Mouse (Mus musculus) stomach, postnatal 0 days (tissue): ENCODE measurements around the gene Akirin1. TPM values are rescaled to one million over a fixed set of nuclear protein-coding genes. Genes with fewer than 3 reads are reported as not detected.

Experiments
- ATAC-seq: fragments of 200-750 bp; cut with Nextera tagmentation; 2 replicates; pipeline ENCODE4 v1.8.0; 2017; ENCODE audit not compliant: low FRiP score, low TSS enrichment
- DNase-seq: peaks from one replicate; pipeline ENCODE4 v3.0.0-alpha.2; 2016; ENCODE audit warnings: low spot score
- H3K27ac ChIP-seq: fragments of 300-500 bp; sonication (generic); replicated peaks from 2 replicates; pipeline ENCODE4 v1.5.1; 2014; ENCODE audit warnings: mild to moderate bottlenecking, control low read depth
- H3K27me3 ChIP-seq: fragments of 300-500 bp; sonication (generic); 2 replicates; pipeline ENCODE4 v1.6.1; 2014; ENCODE audit warnings: low read length; ENCODE audit not compliant: control insufficient read depth, insufficient read depth
- H3K36me3 ChIP-seq: fragments of 300-500 bp; sonication (generic); 2 replicates; pipeline ENCODE4 v1.6.1; 2014; ENCODE audit warnings: low read length, mixed read lengths; ENCODE audit not compliant: control insufficient read depth, insufficient read depth
- H3K4me1 ChIP-seq: fragments of 300-500 bp; sonication (generic); replicated peaks from 2 replicates; pipeline ENCODE4 v1.6.1; 2014; ENCODE audit warnings: antibody characterized with exemption; ENCODE audit not compliant: control insufficient read depth, insufficient read depth
- H3K4me2 ChIP-seq: fragments of 300-500 bp; sonication (generic); replicated peaks from 2 replicates; pipeline ENCODE4 v1.6.1; 2014; ENCODE audit warnings: low read depth, mild to moderate bottlenecking, control low read depth, moderate library complexity
- H3K4me3 ChIP-seq: fragments of 300-500 bp; sonication (generic); 2 replicates; pipeline ENCODE4 v1.5.1; 2014; ENCODE audit warnings: low read depth, low read length, control low read depth
- H3K9ac ChIP-seq: fragments of 300-500 bp; sonication (generic); 2 replicates; pipeline ENCODE4 v1.6.1; 2014; ENCODE audit warnings: mild to moderate bottlenecking, low read length, control low read depth, mixed read lengths
- H3K9me3 ChIP-seq: fragments of 300-500 bp; sonication (generic); 2 replicates; pipeline ENCODE4 v1.6.1; 2016; ENCODE audit warnings: low read length; ENCODE audit not compliant: control insufficient read depth
- CTCF ChIP-seq: IDR thresholded peaks from 2 replicates; pipeline ENCODE4 v1.5.1; 2016; ENCODE audit warnings: antibody characterized with exemption, low read depth, mild to moderate bottlenecking, moderate library complexity
- EP300 ChIP-seq: optimal IDR thresholded peaks from 2 replicates; pipeline ENCODE3; 2016; ENCODE audit warnings: antibody characterized with exemption
- WGBS: fragments of 180-500 bp; shearing (Covaris S2); extraction: QIAGEN DNeasy Blood & Tissue Kit; methylation state at CpG from one replicate; pipeline ENCODE4 v1.1.7; 2014; 5-methylcytosine and 5-hydroxymethylcytosine counted together
- polyA plus RNA-seq: library from polyadenylated mRNA; unstranded; fragments of >200 nt; fragmentation: Nextera tagmentation; extraction: Ambion mirVana; gene quantifications from 2 replicates; pipeline ENCODE4 v1.2.1, GENCODE M21; 2015

The Akirin1 gene
- polyA plus RNA-seq, 1 experiment from 2014 or later: 42.3 TPM

GRCm38 (mm10) chr4:123749484-123750130, 538 bp downstream of the Akirin1 start:
- no peaks in the 10 kb centered on the region for H3K36me3 ChIP-seq
- H3K27me3 ChIP-seq: no peaks in the 10 kb centered on the region
- H3K4me3 ChIP-seq: peak overlapping the region; percentile 94
- under 1% methylated on average over 55 of the region's 55 CpGs for WGBS
- no peaks in the 10 kb centered on the region for H3K9me3 ChIP-seq
- H3K4me1 ChIP-seq: no peaks in the 10 kb centered on the region
- DNase-seq: no peak
- peak overlapping the region; percentile 93 for H3K27ac ChIP-seq
- TF ChIP-seq EP300: no peak
- TF ChIP-seq CTCF: no peak
- peak overlapping the region; percentile 92 for H3K9ac ChIP-seq
- peak overlapping the region; percentile 95 for H3K4me2 ChIP-seq
- ATAC-seq: peak; percentile 77

GRCm38 (mm10) chr4:123748726-123749415, 1.3 kb downstream of the Akirin1 start:
- no peaks in the 10 kb centered on the region for H3K36me3 ChIP-seq
- no peaks in the 10 kb centered on the region for H3K27me3 ChIP-seq
- H3K27ac ChIP-seq: peak overlapping the region; percentile 93
- 8% methylated on average over 10 of the region's 10 CpGs for WGBS
- ATAC-seq (no peak), DNase-seq (no peak)
- peak overlapping the region; percentile 95 for H3K4me2 ChIP-seq
- no peaks in the 10 kb centered on the region for H3K4me1 ChIP-seq
- H3K4me3 ChIP-seq: peak overlapping the region; percentile 94
- TF ChIP-seq EP300 (no peak), CTCF (0 out of 2 replicates have a peak, but pooled peaks have one; percentile 14)
- H3K9ac ChIP-seq: peak overlapping the region; percentile 92
- H3K9me3 ChIP-seq: no peaks in the 10 kb centered on the region

- Histone ChIP-seq H3K9ac (no peak overlapping the region), H3K27me3 (no peaks in the 10 kb centered on the region), H3K4me3 (no peak overlapping the region), H3K9me3 (no peaks in the 10 kb centered on the region), H3K4me1 (no peaks in the 10 kb centered on the region), H3K27ac (no peak overlapping the region), H3K4me2 (no peak overlapping the region), H3K36me3 (peaks cover 6% of the 10 kb centered on the region; the same call in 1 of the 2 replicates)
- no peak for TF ChIP-seq EP300
- TF ChIP-seq CTCF: peak; percentile 16; the same call in 1 of the 2 replicates
- ATAC-seq: no peak
- no peak for DNase-seq
- 88% methylated on average over 4 of the region's 4 CpGs for WGBS
Measured at GRCm38 (mm10) chr4:123745221-123745775, 4.8 kb downstream of the Akirin1 start.

DNA sequence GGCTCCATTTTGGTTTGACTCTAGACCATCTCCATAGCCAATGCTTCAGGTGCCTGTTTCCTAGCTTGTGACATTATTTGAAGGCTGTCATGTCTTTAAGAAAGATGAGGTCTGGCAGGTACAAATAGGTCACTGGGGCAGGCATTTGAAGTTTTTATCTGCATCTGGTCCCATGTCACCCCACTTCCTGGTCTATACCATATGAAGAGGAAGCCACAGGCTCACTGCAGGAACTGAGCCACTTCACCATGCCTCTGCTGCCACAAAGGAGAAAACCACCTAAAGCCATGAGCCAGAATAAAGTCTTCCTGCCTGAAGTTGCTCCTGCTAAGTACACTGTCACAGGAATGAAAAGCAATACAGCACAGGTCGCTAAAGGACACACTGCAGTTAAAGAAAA, 7.3 kb downstream of the Akirin1 start:
- H3K27ac ChIP-seq: no peak overlapping the region
- peaks cover 13% of the 10 kb centered on the region for H3K36me3 ChIP-seq

DNA sequence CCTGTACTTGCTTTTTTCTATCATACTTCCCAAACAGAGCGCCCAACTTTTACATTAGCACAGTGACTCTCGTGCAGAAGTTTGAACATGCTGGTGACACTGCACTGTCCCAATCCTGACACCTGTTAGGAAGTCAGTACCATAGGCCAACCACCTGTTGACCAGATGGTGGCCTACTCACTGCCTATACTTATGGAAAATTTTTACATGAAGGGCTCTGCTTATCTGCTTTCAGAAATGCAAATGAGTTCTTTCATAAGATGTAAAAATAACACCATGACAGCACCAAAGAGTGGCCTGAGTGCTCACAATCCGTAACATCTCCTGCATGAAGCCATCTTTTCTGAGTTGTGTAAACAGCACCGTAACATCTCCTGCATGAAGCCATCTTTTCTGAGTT, 11.4 kb downstream of the Akirin1 start:
- peaks cover 17% of the 10 kb centered on the region for H3K36me3 ChIP-seq
- TF ChIP-seq EP300 (no peak), CTCF (no peak)

More for the DNA sequence above, 7.3 kb downstream of the Akirin1 start:
- H3K27me3 ChIP-seq: no peaks in the 10 kb centered on the region
- TF ChIP-seq EP300 (no peak), CTCF (no peak)
- H3K9me3 ChIP-seq: no peaks in the 10 kb centered on the region
- H3K9ac ChIP-seq: no peak overlapping the region
- H3K4me2 ChIP-seq: no peak overlapping the region
- H3K4me1 ChIP-seq: no peaks in the 10 kb centered on the region
- 81% methylated on average over 1 of the region's 1 CpGs for WGBS
- DNase-seq (no peak), ATAC-seq (no peak)
- no peak overlapping the region for H3K4me3 ChIP-seq

GRCm38 (mm10) chr4:123733532-123733931, 16.6 kb downstream of the Akirin1 start:
- Histone ChIP-seq H3K9me3 (no peaks in the 10 kb centered on the region), H3K27me3 (no peaks in the 10 kb centered on the region), H3K27ac (no peak overlapping the region), H3K4me2 (no peak overlapping the region), H3K4me1 (no peaks in the 10 kb centered on the region), H3K4me3 (no peak overlapping the region), H3K9ac (no peak overlapping the region), H3K36me3 (peaks cover 15% of the 10 kb centered on the region)
- ATAC-seq (peak; percentile 60; the same call in 1 of the 2 replicates), DNase-seq (no peak)
- 75% methylated on average over 9 of the region's 9 CpGs for WGBS
- TF ChIP-seq CTCF (no peak), EP300 (no peak)

More for the DNA sequence above, 11.4 kb downstream of the Akirin1 start:
- no peaks in the 10 kb centered on the region for H3K4me1 ChIP-seq
- 91% methylated on average over 4 of the region's 4 CpGs for WGBS
- H3K27me3 ChIP-seq: no peaks in the 10 kb centered on the region
- H3K4me3 ChIP-seq: no peak overlapping the region
- DNase-seq (no peak), ATAC-seq (no peak)
- no peak overlapping the region for H3K9ac ChIP-seq
- H3K27ac ChIP-seq: no peak overlapping the region
- H3K4me2 ChIP-seq: no peak overlapping the region
- H3K9me3 ChIP-seq: no peaks in the 10 kb centered on the region
